Mouse (Mus musculus): ENCODE data around the gene Ncor2. TPM values are rescaled to one million over a fixed set of nuclear protein-coding genes. Genes with fewer than 3 reads are reported as not detected.
A peak's percentile ranks its signal among the peaks of the same experiment; 100 is the strongest.

Ncor2 gene
- polyA plus RNA-seq, 1 experiment from 2014 or later, result 19.8 TPM

- DNase-seq (ENCODE audit: low spot score), result no peak
Observed at GRCm38 (mm10) chr5:125151872-125152534, 27.0 kb downstream of the Ncor2 start.

- DNase-seq (ENCODE audit: low spot score), result no peak
Observed at GRCm38 (mm10) chr5:125150951-125151564, 28.0 kb downstream of the Ncor2 start.

- no peak for DNase-seq (ENCODE audit: low spot score)
Observed at GRCm38 (mm10) chr5:125149142-125149541, 29.9 kb downstream of the Ncor2 start.

GRCm38 (mm10) chr5:125148686-125149085 is 30.3 kb downstream of the Ncor2 start:
- no peak for DNase-seq (ENCODE audit: low spot score)

GRCm38 (mm10) chr5:125148173-125148572 is 30.8 kb downstream of the Ncor2 start:
- no peak for DNase-seq (ENCODE audit: low spot score)

- DNase-seq (ENCODE audit: low spot score), result no peak
Observed at GRCm38 (mm10) chr5:125147124-125147523, 31.9 kb downstream of the Ncor2 start.

GRCm38 (mm10) chr5:125143114-125143872 is 35.7 kb downstream of the Ncor2 start:
- DNase-seq (ENCODE audit: low spot score), result no peak

GRCm38 (mm10) chr5:125141916-125142315 is 37.1 kb downstream of the Ncor2 start:
- DNase-seq (ENCODE audit: low spot score), result no peak

GRCm38 (mm10) chr5:125141525-125141880 is 37.5 kb downstream of the Ncor2 start:
- no peak for DNase-seq (ENCODE audit: low spot score)

GRCm38 (mm10) chr5:125140832-125141524 is 38.0 kb downstream of the Ncor2 start:
- no peak for DNase-seq (ENCODE audit: low spot score)

GRCm38 (mm10) chr5:125140151-125140699 is 38.8 kb downstream of the Ncor2 start:
- no peak for DNase-seq (ENCODE audit: low spot score)

- no peak for DNase-seq (ENCODE audit: low spot score)
Observed at GRCm38 (mm10) chr5:125139669-125140068, 39.4 kb downstream of the Ncor2 start.

- DNase-seq (ENCODE audit: low spot score), result no peak
Observed at GRCm38 (mm10) chr5:125138841-125139430, 40.1 kb downstream of the Ncor2 start.

GRCm38 (mm10) chr5:125137672-125138285 is 41.2 kb downstream of the Ncor2 start:
- no peak for DNase-seq (ENCODE audit: low spot score)

GRCm38 (mm10) chr5:125136996-125137671 is 41.9 kb downstream of the Ncor2 start:
- DNase-seq (ENCODE audit: low spot score), result peak; percentile 24

- no peak for DNase-seq (ENCODE audit: low spot score)
Observed at GRCm38 (mm10) chr5:125136296-125136995, 42.6 kb downstream of the Ncor2 start.

GRCm38 (mm10) chr5:125134795-125135468 is 44.1 kb downstream of the Ncor2 start:
- no peak for DNase-seq (ENCODE audit: low spot score)

GRCm38 (mm10) chr5:125134391-125134790 is 44.6 kb downstream of the Ncor2 start:
- no peak for DNase-seq (ENCODE audit: low spot score)

GRCm38 (mm10) chr5:125133651-125134050 is 45.4 kb downstream of the Ncor2 start:
- DNase-seq (ENCODE audit: low spot score), result no peak
